Mouse (Mus musculus) adrenal gland, adult (tissue): ENCODE results near the gene Ptprt.
"Not testable (repeated sequence)": the region's sequence is repeated elsewhere in the genome, so short reads cannot be mapped to it uniquely, and the experiment has no call there.

Source experiments
- DNase-seq, 2 experiments: peaks; one replicate each; pipeline ENCODE4 v3.0.0; 2022 to 2023; ENCODE audit warnings: low spot score in 1 of 2; ENCODE audit not compliant: inconsistent age in 2 of 2

Gene Ptprt

GRCm38 (mm10) chr2:162220586-162220985 is 440.4 kb downstream of the Ptprt start:
- DNase-seq, result no peak

GRCm38 (mm10) chr2:162219507-162219906 is 441.4 kb downstream of the Ptprt start:
- no peak for DNase-seq

- DNase-seq, result no peak
These were observed 443.1 kb downstream of the Ptprt start for GRCm38 (mm10) chr2:162217896-162218295.

- DNase-seq, result no peak
These were observed 448.6 kb downstream of the Ptprt start for GRCm38 (mm10) chr2:162212397-162212796.

- no peak for DNase-seq
These were observed 450.4 kb downstream of the Ptprt start for GRCm38 (mm10) chr2:162210564-162210963.

GRCm38 (mm10) chr2:162197316-162197715 is 463.6 kb downstream of the Ptprt start:
- no peak for DNase-seq

- DNase-seq, result no peak
These were observed 478.1 kb downstream of the Ptprt start for GRCm38 (mm10) chr2:162182621-162183475.

GRCm38 (mm10) chr2:162181826-162182225 is 479.1 kb downstream of the Ptprt start:
- DNase-seq, result no peak

- peak in 1 of 2 experiments; percentile 3 for DNase-seq
These were observed 488.4 kb downstream of the Ptprt start for GRCm38 (mm10) chr2:162172529-162172928.

- peak in 1 of 2 experiments; percentile 11 for DNase-seq
These were observed 519.0 kb downstream of the Ptprt start for GRCm38 (mm10) chr2:162141845-162142411.

GRCm38 (mm10) chr2:162136176-162136575 is 524.8 kb downstream of the Ptprt start:
- not testable (repeated sequence) for DNase-seq

GRCm38 (mm10) chr2:162131607-162132304 is 529.2 kb downstream of the Ptprt start:
- no peak for DNase-seq

- DNase-seq, result no peak
These were observed 531.1 kb downstream of the Ptprt start for GRCm38 (mm10) chr2:162129896-162130295.

GRCm38 (mm10) chr2:162118041-162118440 is 542.9 kb downstream of the Ptprt start:
- DNase-seq, result no peak

- DNase-seq, result no peak
These were observed 578.6 kb downstream of the Ptprt start for GRCm38 (mm10) chr2:162082391-162082790.

- DNase-seq, result no peak
These were observed 580.1 kb downstream of the Ptprt start for GRCm38 (mm10) chr2:162080717-162081398.

GRCm38 (mm10) chr2:162078571-162079280 is 582.2 kb downstream of the Ptprt start:
- DNase-seq, result no peak

GRCm38 (mm10) chr2:162052816-162053215 is 608.1 kb downstream of the Ptprt start:
- DNase-seq, result no peak

- no peak for DNase-seq
These were observed 610.7 kb downstream of the Ptprt start for GRCm38 (mm10) chr2:162050198-162050597.

GRCm38 (mm10) chr2:162035615-162036014 is 625.3 kb downstream of the Ptprt start:
- no peak for DNase-seq

GRCm38 (mm10) chr2:162031636-162032035 is 629.3 kb downstream of the Ptprt start:
- peak in 1 of 2 experiments; percentile 20 for DNase-seq
